Mouse (Mus musculus) brain, embryonic 14.5 days (tissue): ENCODE data around the gene Ppfibp2.

Experiments used
- CTCF ChIP-seq: fragments of 200-500 bp; IDR thresholded peaks from 2 replicates; pipeline ENCODE4 v1.5.1; 2012; ENCODE audit warnings: inconsistent platforms, mild to moderate bottlenecking, moderate library complexity, borderline replicate concordance; ENCODE audit not compliant: insufficient read depth, insufficient read length; ENCODE audit errors: extremely low read depth
- POLR2A ChIP-seq: fragments of 200-500 bp; IDR thresholded peaks from 2 replicates; pipeline ENCODE4 v1.6.1; 2012; ENCODE audit warnings: mild to moderate bottlenecking, inconsistent platforms, borderline replicate concordance; ENCODE audit not compliant: poor library complexity, insufficient read depth, insufficient read length, severe bottlenecking; ENCODE audit errors: extremely low read depth

- TF ChIP-seq CTCF = no peak
- no peak for TF ChIP-seq POLR2A
Measured at GRCm38 (mm10) chr7:107714067-107714466, 119.1 kb downstream of the Ppfibp2 start.
